Mouse (Mus musculus) bone marrow, adult 2 months (tissue): ENCODE measurements around the gene Mmp15. TPM values are rescaled to one million over a fixed set of nuclear protein-coding genes. Genes with fewer than 3 reads are reported as not detected.

Source experiments
- H3K27ac ChIP-seq: fragments of 200-500 bp; 2 replicates; pipeline ENCODE4 v1.5.1; 2012; ENCODE audit warnings: low read depth, mild to moderate bottlenecking, control low read depth, inconsistent platforms, low read length; ENCODE audit not compliant: control insufficient read depth, poor library complexity, insufficient read depth
- H3K4me1 ChIP-seq: fragments of 200-500 bp; 2 replicates; pipeline ENCODE4 v1.6.1; 2011; ENCODE audit warnings: low read length; ENCODE audit not compliant: control insufficient read depth, insufficient read depth
- H3K4me3 ChIP-seq: fragments of 200-500 bp; replicated peaks from 2 replicates; pipeline ENCODE3; 2011; ENCODE audit warnings: mild to moderate bottlenecking, low read depth, low read length, control low read depth; ENCODE audit not compliant: control insufficient read depth
- CTCF ChIP-seq: fragments of 200-500 bp; IDR thresholded peaks from 2 replicates; pipeline ENCODE4 v1.5.1; 2011; ENCODE audit warnings: low read length, control low read depth; ENCODE audit not compliant: control insufficient read depth, insufficient read depth
- POLR2A ChIP-seq: fragments of 200-500 bp; IDR thresholded peaks from 2 replicates; pipeline ENCODE4 v1.6.1; 2011; ENCODE audit warnings: low read depth, mild to moderate bottlenecking, control low read depth, low read length, borderline replicate concordance; ENCODE audit not compliant: control insufficient read depth
- WGBS: fragments of 180-500 bp; shearing (Covaris S2); methylation state at CpG from one replicate; pipeline ENCODE4 v1.1.7; 2018; 5-methylcytosine and 5-hydroxymethylcytosine counted together
- polyA plus RNA-seq: library from polyadenylated mRNA; stranded (reverse); fragments of >200 nt; gene quantifications from 2 replicates; pipeline ENCODE4 v1.2.4, GENCODE M21; 2011; ENCODE audit warnings: low replicate concordance; ENCODE audit not compliant: missing spikeins, insufficient read depth, insufficient read length

Gene Mmp15
- polyA plus RNA-seq, 1 experiment = not detected

GRCm38 (mm10) chr8:95361016-95361341, 8.9 kb downstream of the Mmp15 start:
- 73% methylated on average over 3 of the region's 3 CpGs for WGBS

GRCm38 (mm10) chr8:95362272-95362671, 10.2 kb downstream of the Mmp15 start:
- no peak overlapping the region for H3K4me3 ChIP-seq
- no peak overlapping the region for H3K27ac ChIP-seq
- TF ChIP-seq POLR2A (no peak), CTCF (no peak)
- 70% methylated on average over 6 of the region's 6 CpGs for WGBS
- H3K4me1 ChIP-seq = no peaks in the 10 kb centered on the region; the same call in 1 of the 2 replicates

More at GRCm38 (mm10) chr8:95361016-95361341, 8.9 kb downstream of the Mmp15 start:
- no peak overlapping the region for H3K4me3 ChIP-seq
- no peak for TF ChIP-seq CTCF
- TF ChIP-seq POLR2A = no peak
- no peak overlapping the region for H3K27ac ChIP-seq
- H3K4me1 ChIP-seq = no peaks in the 10 kb centered on the region; the same call in 1 of the 2 replicates

- TF ChIP-seq CTCF = no peak
- no peaks in the 10 kb centered on the region; the same call in 1 of the 2 replicates for H3K4me1 ChIP-seq
- H3K4me3 ChIP-seq = no peak overlapping the region
- no peak overlapping the region for H3K27ac ChIP-seq
- 91% methylated on average over 2 of the region's 2 CpGs for WGBS
Measured at GRCm38 (mm10) chr8:95363849-95364248, 11.8 kb downstream of the Mmp15 start.

GRCm38 (mm10) chr8:95369581-95370326, 17.7 kb downstream of the Mmp15 start:
- no peak overlapping the region for H3K27ac ChIP-seq
- no peaks in the 10 kb centered on the region for H3K4me1 ChIP-seq
- TF ChIP-seq POLR2A = no peak
- no peak for TF ChIP-seq CTCF
- H3K4me3 ChIP-seq = no peak overlapping the region
- 22% methylated on average over 20 of the region's 20 CpGs for WGBS

- WGBS = 84% methylated on average over 12 of the region's 12 CpGs
- H3K27ac ChIP-seq = no peak overlapping the region
- no peak overlapping the region for H3K4me3 ChIP-seq
- H3K4me1 ChIP-seq = no peaks in the 10 kb centered on the region
- no peak for TF ChIP-seq POLR2A
- no peak for TF ChIP-seq CTCF
Measured at GRCm38 (mm10) chr8:95373389-95374002, 21.4 kb downstream of the Mmp15 start.

GRCm38 (mm10) chr8:95374429-95374828, 22.4 kb downstream of the Mmp15 start:
- Histone ChIP-seq H3K4me3 (no peak overlapping the region), H3K27ac (no peak overlapping the region), H3K4me1 (no peaks in the 10 kb centered on the region)
- WGBS = 50% methylated on average over 3 of the region's 3 CpGs
- TF ChIP-seq POLR2A = no peak
- no peak for TF ChIP-seq CTCF

GRCm38 (mm10) chr8:95375374-95375930, 23.4 kb downstream of the Mmp15 start:
- H3K4me3 ChIP-seq = no peak overlapping the region
- no peak for TF ChIP-seq CTCF
- no peak for TF ChIP-seq POLR2A
- H3K4me1 ChIP-seq = no peaks in the 10 kb centered on the region
- WGBS = 72% methylated on average over 7 of the region's 7 CpGs
- no peak overlapping the region for H3K27ac ChIP-seq

GRCm38 (mm10) chr8:95376309-95376999, 24.4 kb downstream of the Mmp15 start:
- Histone ChIP-seq H3K4me3 (no peak overlapping the region), H3K4me1 (no peaks in the 10 kb centered on the region), H3K27ac (no peak overlapping the region)
- 77% methylated on average over 12 of the region's 12 CpGs for WGBS
- TF ChIP-seq CTCF = no peak
- TF ChIP-seq POLR2A = no peak
